Mouse (Mus musculus): ENCODE data around the gene Syvn1.

- TF ChIP-seq CTCF (conservative IDR thresholded peaks at IDR 0.05; ENCODE audit: insufficient read depth, insufficient read length, low read depth, low read length) (no peak), POLR2A (IDR thresholded peaks at IDR 0.05; ENCODE audit: low read depth, low read length) (no peak)
Observed at GRCm38 (mm10) chr19:6097847-6098246, 51.5 kb downstream of the Syvn1 start.

Data from kidney, adult 2 months (tissue).